Mouse (Mus musculus) kidney, postnatal 36 days (tissue): Measurements from ENCODE around the gene Chga.

Experiments used
- DNase-seq, 2 experiments: peaks; one replicate each; pipeline ENCODE4 v3.0.0; 2021 to 2022; ENCODE audit warnings: mixed read lengths in 2 of 2

Chga gene

DNA sequence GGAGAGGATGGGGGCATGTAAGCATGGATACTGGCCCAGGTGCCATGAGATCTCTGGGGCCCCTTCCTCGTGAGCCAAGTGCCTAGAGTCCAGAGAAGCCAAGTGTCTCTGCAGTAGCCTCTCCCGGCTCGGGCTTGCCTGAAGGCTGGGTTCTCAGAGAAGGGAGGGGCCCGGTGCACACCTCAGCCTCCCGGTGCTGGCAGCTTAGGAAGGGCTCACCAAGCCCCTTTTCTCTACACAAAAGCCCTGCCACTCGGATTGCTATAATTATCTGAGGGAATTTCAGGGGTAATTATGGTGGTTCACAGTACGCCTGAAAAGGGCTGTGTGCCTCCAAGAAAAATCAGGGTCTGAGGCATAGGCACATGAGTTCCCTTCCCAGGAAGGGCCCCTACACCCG is 47.1 kb downstream of the Chga start:
- no peak for DNase-seq

DNA sequence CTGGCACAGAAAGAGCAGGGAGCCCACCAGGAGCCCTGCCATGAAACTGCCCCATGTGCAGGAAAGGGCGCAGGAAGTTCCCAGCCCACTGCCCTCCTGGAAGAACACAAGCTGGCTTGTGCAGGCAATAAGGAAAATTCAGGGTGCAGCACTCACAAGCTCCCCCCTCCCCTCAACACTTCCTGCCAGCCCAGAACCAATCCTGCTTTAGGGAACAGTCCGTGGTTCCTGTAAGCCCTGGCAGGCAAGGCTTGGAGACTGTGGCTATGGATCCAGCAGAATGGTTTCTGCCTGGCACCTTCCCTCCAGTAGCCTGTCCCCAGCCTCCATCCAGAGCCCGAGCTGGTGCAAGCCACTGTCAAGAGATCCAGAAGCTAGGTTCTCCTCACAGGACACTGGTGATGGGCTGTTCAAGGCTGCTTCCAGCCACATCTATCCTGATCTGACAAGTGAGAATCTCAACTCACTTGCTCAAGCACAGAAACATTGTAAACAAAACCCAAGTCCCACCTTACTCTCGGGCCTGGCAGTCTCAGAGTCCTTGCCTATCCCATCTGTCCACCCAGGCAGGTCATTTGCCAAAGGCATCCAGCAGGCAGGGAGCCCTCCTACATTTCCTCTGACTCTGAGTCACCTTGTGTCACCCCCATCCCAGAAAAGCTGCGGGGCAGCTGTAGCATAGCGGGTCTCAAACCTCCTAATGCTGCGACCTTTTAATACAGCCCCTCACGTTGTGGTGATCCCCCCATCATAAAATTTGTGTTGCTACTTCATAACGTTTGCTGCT is 47.7 kb downstream of the Chga start:
- DNase-seq: no peak

- DNase-seq: no peak
Measured at GRCm38 (mm10) chr12:102605607-102606006, 50.8 kb downstream of the Chga start.

DNA sequence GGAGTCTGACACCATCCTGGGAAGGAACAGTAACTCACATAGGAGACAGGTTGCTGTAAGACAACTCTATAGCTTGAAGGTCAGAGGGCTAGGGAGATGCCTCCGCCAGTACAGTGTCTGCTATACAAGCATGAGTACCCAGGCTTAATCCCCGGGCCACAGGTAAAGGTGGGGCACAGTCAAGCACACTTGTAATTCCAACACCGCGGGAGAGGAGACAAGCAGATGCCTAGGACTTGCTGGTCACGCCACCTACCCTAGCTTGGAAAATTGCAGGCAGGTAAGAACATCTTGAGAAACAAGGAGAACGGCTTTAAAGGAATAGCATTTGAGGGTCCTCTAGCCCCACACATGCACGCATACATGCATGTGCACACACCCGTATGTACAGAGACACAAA is 52.3 kb downstream of the Chga start:
- DNase-seq: no peak

DNA sequence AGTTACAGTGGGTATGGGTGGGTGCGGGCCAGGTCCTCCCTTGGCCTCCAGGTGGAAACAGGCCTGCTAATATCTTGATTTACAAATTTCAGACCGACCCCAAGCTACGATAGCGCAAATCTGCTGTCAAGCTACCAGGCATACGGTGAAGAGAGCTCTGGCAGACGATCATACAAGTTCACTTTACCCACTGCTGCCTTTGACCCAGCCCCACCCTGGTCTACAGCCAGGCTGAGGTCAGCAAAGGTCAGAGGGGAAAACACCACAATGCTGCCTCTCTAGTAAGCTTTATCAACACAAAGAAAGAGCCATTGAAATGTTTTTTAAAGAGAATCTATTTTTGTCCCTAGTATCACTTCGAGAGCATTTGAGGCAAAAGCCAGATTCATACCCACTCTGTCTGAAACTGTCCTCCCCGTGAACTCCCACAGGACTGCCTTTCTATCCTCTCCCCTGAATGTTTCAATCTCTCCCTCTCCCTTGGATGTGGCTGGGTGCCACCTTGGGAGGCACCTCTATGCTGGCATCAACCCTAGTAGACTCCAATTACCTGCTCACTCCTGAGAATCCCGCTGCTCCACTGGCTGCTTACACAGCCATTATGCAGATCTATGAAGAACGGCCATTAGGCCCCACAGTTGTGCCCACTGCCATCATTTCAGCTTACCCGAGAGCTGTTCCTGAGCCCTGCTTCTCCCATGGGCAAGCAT is 53.2 kb downstream of the Chga start:
- no peak for DNase-seq

GRCm38 (mm10) chr12:102610927-102611326 is 56.2 kb downstream of the Chga start:
- DNase-seq: no peak

DNA sequence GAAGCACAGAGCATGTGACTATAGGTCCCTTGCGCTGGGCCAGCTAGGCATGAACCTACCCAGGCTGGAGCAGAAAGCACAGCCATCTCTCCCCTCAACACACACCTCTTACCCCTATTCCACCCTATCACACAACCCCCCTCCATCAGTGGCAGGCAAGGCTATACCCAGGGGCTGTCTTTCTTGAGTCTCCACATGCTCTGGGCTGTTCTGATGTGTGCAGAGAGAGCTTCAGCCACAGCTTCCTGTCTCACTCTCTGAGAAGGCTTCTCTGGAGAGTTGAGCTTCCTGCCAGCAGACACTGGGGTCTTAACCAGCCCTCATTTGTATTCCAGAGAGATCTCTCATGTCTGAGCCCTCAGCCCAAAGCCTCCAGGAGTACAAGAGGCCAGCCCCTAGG is 57.7 kb downstream of the Chga start:
- no peak for DNase-seq

- no peak for DNase-seq
Measured at GRCm38 (mm10) chr12:102613411-102613810, 58.6 kb downstream of the Chga start.
